Mouse (Mus musculus) midbrain, postnatal 0 days (tissue): ENCODE data around the gene Dlec1. TPM values are rescaled to one million over a fixed set of nuclear protein-coding genes. Genes with fewer than 3 reads are reported as not detected.
A peak's percentile ranks its signal among the peaks of the same experiment; 100 is the strongest.

Experiments used
- ATAC-seq: fragments of 200-750 bp; cut with Nextera tagmentation; 2 replicates; pipeline ENCODE4 v1.8.0; 2017; ENCODE audit warnings: moderate number of reproducible peaks, mild to moderate bottlenecking, moderate TSS enrichment, moderate library complexity; ENCODE audit not compliant: low FRiP score
- DNase-seq: peaks from one replicate; pipeline ENCODE4 v3.0.0-alpha.2; 2015; ENCODE audit warnings: low spot score
- H3K27ac ChIP-seq: fragments of 300-500 bp; sonication (generic); 2 replicates; pipeline ENCODE4 v1.5.1; 2014; ENCODE audit warnings: low read depth, mild to moderate bottlenecking, low read length, mixed read lengths
- H3K27me3 ChIP-seq: fragments of 300-500 bp; sonication (generic); 2 replicates; pipeline ENCODE4 v1.6.1; 2014; ENCODE audit warnings: low read length, control low read depth, mixed read lengths; ENCODE audit not compliant: insufficient read depth
- H3K36me3 ChIP-seq: fragments of 300-500 bp; sonication (generic); 2 replicates; pipeline ENCODE4 v1.6.1; 2014; ENCODE audit warnings: low read length, control low read depth, mixed read lengths; ENCODE audit not compliant: insufficient read depth
- H3K4me1 ChIP-seq: fragments of 300-500 bp; sonication (generic); 2 replicates; pipeline ENCODE4 v1.6.1; 2014; ENCODE audit warnings: mild to moderate bottlenecking, control low read depth, antibody characterized with exemption, low read length, mixed read lengths; ENCODE audit not compliant: insufficient read depth
- H3K4me2 ChIP-seq: fragments of 300-500 bp; sonication (generic); 2 replicates; pipeline ENCODE4 v1.6.1; 2014; ENCODE audit warnings: low read depth, mild to moderate bottlenecking, low read length, mixed read lengths; ENCODE audit not compliant: poor library complexity, severe bottlenecking
- H3K4me3 ChIP-seq: fragments of 300-500 bp; sonication (generic); 2 replicates; pipeline ENCODE4 v1.5.1; 2014; ENCODE audit warnings: low read depth, mild to moderate bottlenecking, low read length, moderate library complexity
- H3K9ac ChIP-seq: fragments of 300-500 bp; sonication (generic); replicated peaks from 2 replicates; pipeline ENCODE4 v1.6.1; 2014; ENCODE audit warnings: mild to moderate bottlenecking, low read length, moderate library complexity, mixed read lengths; ENCODE audit not compliant: poor library complexity, severe bottlenecking
- H3K9me3 ChIP-seq: fragments of 300-500 bp; sonication (generic); 2 replicates; pipeline ENCODE4 v1.6.1; 2016; ENCODE audit warnings: low read length, control low read depth
- CTCF ChIP-seq: IDR thresholded peaks from 2 replicates; pipeline ENCODE4 v1.5.1; 2016; ENCODE audit warnings: antibody characterized with exemption, mild to moderate bottlenecking
- WGBS: fragments of 180-500 bp; shearing (Covaris S2); extraction: QIAGEN DNeasy Blood & Tissue Kit; methylation state at CpG from one replicate; pipeline ENCODE4 v1.1.7; 2014; 5-methylcytosine and 5-hydroxymethylcytosine counted together
- polyA plus RNA-seq: library from polyadenylated mRNA; unstranded; fragments of >200 nt; fragmentation: Nextera tagmentation; extraction: Ambion mirVana; gene quantifications from 2 replicates; pipeline ENCODE4 v1.2.1, GENCODE M21; 2015
- total RNA-seq: library from RNA; depleted of rRNA; stranded (reverse); fragments of >200 nt; gene quantifications from 2 replicates; pipeline ENCODE4 v1.2.3, GENCODE M21; 2014

Gene Dlec1
- total and polyA plus RNA-seq, 2 experiments from 2014 or later: 0.95 to 2.8 TPM

GRCm38 (mm10) chr9:119155416-119155815 lies 53.1 kb downstream of the Dlec1 start:
- Histone ChIP-seq H3K9ac (no peak overlapping the region), H3K27me3 (peaks cover 12% of the 10 kb centered on the region; the same call in 1 of the 2 replicates), H3K9me3 (no peaks in the 10 kb centered on the region), H3K4me3 (no peak overlapping the region), H3K36me3 (no peaks in the 10 kb centered on the region), H3K4me2 (no peak overlapping the region), H3K4me1 (no peaks in the 10 kb centered on the region), H3K27ac (no peak overlapping the region)
- DNase-seq: no peak
- no peak for ATAC-seq
- 84% methylated on average over 8 of the region's 8 CpGs for WGBS
- no peak for TF ChIP-seq CTCF

GRCm38 (mm10) chr9:119155826-119156225 lies 53.5 kb downstream of the Dlec1 start:
- ATAC-seq: no peak
- 0 out of 2 replicates have a peak overlapping the region, but pooled peaks have one; percentile 44 for H3K4me2 ChIP-seq

DNA sequence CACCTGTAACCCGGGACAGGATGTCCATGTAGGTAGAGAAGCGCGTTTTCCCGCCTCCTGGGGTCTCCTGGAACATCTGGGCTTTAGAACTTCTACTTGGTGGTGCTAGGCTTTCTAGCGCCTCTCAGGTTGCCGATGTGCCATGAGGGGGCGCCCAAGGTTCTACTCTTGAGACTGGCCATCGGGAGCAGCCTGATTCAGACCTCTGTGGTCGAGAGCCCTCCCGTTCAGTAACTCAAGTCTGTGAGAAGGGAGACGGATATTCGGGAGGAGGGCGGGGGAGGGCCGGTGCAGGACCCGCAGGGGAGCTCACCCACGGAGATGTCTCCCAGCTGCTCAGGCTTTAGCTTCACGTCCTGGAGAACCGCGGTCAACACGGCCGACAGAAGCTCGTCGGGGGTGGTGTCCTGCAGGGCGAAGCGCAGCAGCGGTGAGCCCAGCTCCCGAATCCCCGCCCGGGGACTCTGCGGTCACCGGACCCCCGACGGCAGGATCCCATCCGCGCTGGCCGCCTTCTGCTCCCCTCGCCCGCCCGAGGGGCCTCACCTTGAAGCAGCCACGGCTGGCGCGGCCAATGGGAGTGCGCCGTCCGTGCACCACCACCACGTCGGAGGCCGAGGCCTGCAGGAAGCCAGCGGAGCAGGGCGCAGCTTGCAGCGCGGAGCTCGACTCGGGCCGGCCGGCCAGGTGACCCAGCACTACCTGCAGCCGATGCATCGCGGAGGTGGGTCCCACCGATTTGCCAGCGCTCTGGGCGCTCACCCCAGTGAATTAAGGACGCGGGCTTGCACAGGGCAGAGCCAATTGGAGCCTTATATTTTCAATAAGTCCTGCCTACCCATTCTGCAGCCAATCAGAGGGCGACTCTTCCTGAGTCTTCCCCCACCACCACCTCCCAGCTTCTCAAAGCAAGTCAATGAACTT lies 54.3 kb downstream of the Dlec1 start, which contains the start of gene Acaa1b:
Acaa1b (minus strand) TSS at position 816 of the 924 bp plus-strand sequence.
- Histone ChIP-seq H3K27ac (no peak within 1 kb of the TSS), H3K4me2 (peak within 1 kb of the TSS; percentile 44), H3K4me1 (no peaks in the 10 kb centered on the region), H3K36me3 (no peaks in the 10 kb centered on the region), H3K9ac (0 out of 2 replicates have a peak within 1 kb of the TSS, but pooled peaks have one; percentile 19), H3K27me3 (peaks cover 12% of the 10 kb centered on the region; the same call in 1 of the 2 replicates), H3K9me3 (no peaks in the 10 kb centered on the region), H3K4me3 (peak within 1 kb of the TSS; percentile 44)
- DNase-seq (peak; percentile 87), ATAC-seq (peak; percentile 85)
- under 1% methylated on average over 56 of the region's 65 CpGs for WGBS
- peak; percentile 78 for TF ChIP-seq CTCF

More at GRCm38 (mm10) chr9:119155826-119156225, 53.5 kb downstream of the Dlec1 start:
- no peak for DNase-seq
- Histone ChIP-seq H3K27me3 (peaks cover 12% of the 10 kb centered on the region; the same call in 1 of the 2 replicates), H3K4me3 (no peak overlapping the region), H3K36me3 (no peaks in the 10 kb centered on the region), H3K27ac (no peak overlapping the region), H3K4me1 (no peaks in the 10 kb centered on the region), H3K9ac (no peak overlapping the region), H3K9me3 (no peaks in the 10 kb centered on the region)
- no peak for TF ChIP-seq CTCF
- WGBS: 63% methylated on average over 7 of the region's 7 CpGs

GRCm38 (mm10) chr9:119158861-119159260 lies 56.6 kb downstream of the Dlec1 start, which contains the start of gene Gm47289:
Gene Gm47289 (plus strand): TSS chr9:119159161.
- H3K4me3 ChIP-seq: no peak within 1 kb of the TSS
- no peak within 1 kb of the TSS for H3K27ac ChIP-seq
- no peak within 1 kb of the TSS for H3K9ac ChIP-seq
- H3K9me3 ChIP-seq: no peaks in the 10 kb centered on the region
- ATAC-seq: no peak
- TF ChIP-seq CTCF: no peak
- WGBS: 65% methylated on average over 4 of the region's 4 CpGs
- peaks cover 12% of the 10 kb centered on the region; the same call in 1 of the 2 replicates for H3K27me3 ChIP-seq
- H3K4me1 ChIP-seq: no peaks in the 10 kb centered on the region
- H3K4me2 ChIP-seq: no peak within 1 kb of the TSS
- no peak for DNase-seq
- H3K36me3 ChIP-seq: no peaks in the 10 kb centered on the region

DNA sequence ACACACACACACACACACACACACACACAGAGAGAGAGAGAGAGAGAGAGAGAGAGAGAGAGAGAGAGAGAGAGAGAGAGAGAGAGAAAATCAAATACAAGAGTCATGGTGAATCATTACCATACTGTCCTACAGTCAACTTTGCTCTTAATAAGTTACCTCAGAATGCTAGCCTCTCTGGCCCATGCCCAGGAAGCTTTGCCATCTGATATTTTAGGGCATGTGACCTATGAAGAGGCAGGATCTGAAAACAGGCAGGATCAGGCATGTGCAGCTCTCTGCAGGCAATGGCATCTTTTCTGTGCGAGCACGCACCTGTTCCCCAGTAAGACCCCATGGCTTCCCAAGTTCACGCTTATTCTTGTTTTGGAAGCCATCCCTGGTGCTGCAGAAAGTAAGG lies 58.4 kb downstream of the Dlec1 start:
- H3K27me3 ChIP-seq: peaks cover 5% of the 10 kb centered on the region; the same call in 1 of the 2 replicates
- 91% methylated on average over 3 of the region's 3 CpGs for WGBS
- no peak for DNase-seq
- no peaks in the 10 kb centered on the region for H3K9me3 ChIP-seq
- no peak overlapping the region for H3K4me2 ChIP-seq
- H3K9ac ChIP-seq: no peak overlapping the region
- no peak overlapping the region for H3K4me3 ChIP-seq
- no peak for ATAC-seq
- H3K4me1 ChIP-seq: no peaks in the 10 kb centered on the region
- no peak for TF ChIP-seq CTCF
- no peak overlapping the region for H3K27ac ChIP-seq
- H3K36me3 ChIP-seq: no peaks in the 10 kb centered on the region

GRCm38 (mm10) chr9:119164743-119165142 lies 62.5 kb downstream of the Dlec1 start:
- DNase-seq (no peak), ATAC-seq (no peak)
- Histone ChIP-seq H3K27me3 (no peaks in the 10 kb centered on the region), H3K4me1 (no peaks in the 10 kb centered on the region), H3K27ac (no peak overlapping the region), H3K9me3 (no peaks in the 10 kb centered on the region), H3K4me2 (no peak overlapping the region), H3K36me3 (no peaks in the 10 kb centered on the region), H3K4me3 (no peak overlapping the region), H3K9ac (no peak overlapping the region)
- 87% methylated on average over 7 of the region's 7 CpGs for WGBS
- TF ChIP-seq CTCF: no peak
